Mouse (Mus musculus): ENCODE measurements around the gene Farsb. TPM values are rescaled to one million over a fixed set of nuclear protein-coding genes. Genes with fewer than 3 reads are reported as not detected.
"Not testable (repeated sequence)": the region's sequence is repeated elsewhere in the genome, so short reads cannot be mapped to it uniquely, and the experiment has no call there.

The Farsb gene
- polyA plus RNA-seq, 1 experiment from 2014 or later, result 140 TPM

- H3K9me3 ChIP-seq (replicated peaks), result no peaks in the 10 kb centered on the region
- H3K27me3 ChIP-seq (ENCODE audit: low read depth, poor library complexity, severe bottlenecking), result peaks cover 24% of the 10 kb centered on the region
- no peak for DNase-seq (ENCODE audit: low spot score)
- peaks cover 10% of the 10 kb centered on the region for H3K4me1 ChIP-seq
- H3K36me3 ChIP-seq, result no peaks in the 10 kb centered on the region
- 82% methylated on average over 8 of the region's 8 CpGs for WGBS
- no peak overlapping the region for H3K27ac ChIP-seq (replicated peaks)
- H3K4me3 ChIP-seq, result no peak overlapping the region
Measured at GRCm38 (mm10) chr1:78512756-78513155, 24.1 kb upstream of the Farsb start.

- Histone ChIP-seq H3K36me3 (no peaks in the 10 kb centered on the region), H3K27me3 (ENCODE audit: low read depth, poor library complexity, severe bottlenecking) (peaks cover 24% of the 10 kb centered on the region), H3K9me3 (replicated peaks) (no peaks in the 10 kb centered on the region), H3K27ac (replicated peaks) (peak within 1 kb of the TSS; percentile 66), H3K4me3 (peak within 1 kb of the TSS; percentile 52), H3K4me1 (peaks cover 10% of the 10 kb centered on the region)
- peak; percentile 46 for DNase-seq (ENCODE audit: low spot score)
- WGBS, result 5% methylated on average over 25 of the region's 25 CpGs
Measured at GRCm38 (mm10) chr1:78511621-78512160, 23.0 kb upstream of the Farsb start, which contains the start of gene BC035947. Gene BC035947 (minus strand): TSS chr1:78512158.

GRCm38 (mm10) chr1:78510862-78511261 lies 22.2 kb upstream of the Farsb start, which contains the start of gene Mogat1:
Gene Mogat1 (plus strand): TSS chr1:78510991.
- Histone ChIP-seq H3K27me3 (ENCODE audit: low read depth, poor library complexity, severe bottlenecking) (peaks cover 24% of the 10 kb centered on the region), H3K27ac (replicated peaks) (peak within 1 kb of the TSS; percentile 66), H3K4me1 (peaks cover 10% of the 10 kb centered on the region), H3K4me3 (peak within 1 kb of the TSS; percentile 52), H3K9me3 (replicated peaks) (no peaks in the 10 kb centered on the region), H3K36me3 (no peaks in the 10 kb centered on the region)
- DNase-seq (ENCODE audit: low spot score), result no peak
- WGBS, result 78% methylated on average over 5 of the region's 5 CpGs

- Histone ChIP-seq H3K27me3 (ENCODE audit: low read depth, poor library complexity, severe bottlenecking) (peaks cover 23% of the 10 kb centered on the region), H3K4me3 (no peak overlapping the region), H3K36me3 (no peaks in the 10 kb centered on the region), H3K4me1 (peaks cover 10% of the 10 kb centered on the region), H3K9me3 (replicated peaks) (no peaks in the 10 kb centered on the region), H3K27ac (replicated peaks) (no peak overlapping the region)
- DNase-seq (ENCODE audit: low spot score), result no peak
- 71% methylated on average over 1 of the region's 1 CpGs for WGBS
Measured at GRCm38 (mm10) chr1:78507137-78507536, 18.4 kb upstream of the Farsb start.

- no peaks in the 10 kb centered on the region for H3K36me3 ChIP-seq
- no peak for DNase-seq (ENCODE audit: low spot score)
- WGBS, result 90% methylated on average over 6 of the region's 6 CpGs
- no peaks in the 10 kb centered on the region for H3K27me3 ChIP-seq (ENCODE audit: low read depth, poor library complexity, severe bottlenecking)
- no peaks in the 10 kb centered on the region for H3K9me3 ChIP-seq (replicated peaks)
- no peak overlapping the region for H3K27ac ChIP-seq (replicated peaks)
- no peak overlapping the region for H3K4me3 ChIP-seq
- H3K4me1 ChIP-seq, result no peaks in the 10 kb centered on the region
Measured at GRCm38 (mm10) chr1:78502527-78502926, 13.8 kb upstream of the Farsb start.

GRCm38 (mm10) chr1:78501856-78502255 lies 13.2 kb upstream of the Farsb start:
- not testable (repeated sequence) for H3K36me3 ChIP-seq; DNase-seq (ENCODE audit: low spot score); H3K4me1 ChIP-seq; H3K27me3 ChIP-seq (ENCODE audit: low read depth, poor library complexity, severe bottlenecking); H3K9me3 ChIP-seq (replicated peaks); H3K27ac ChIP-seq (replicated peaks); H3K4me3 ChIP-seq
- 93% methylated on average over 12 of the region's 12 CpGs for WGBS

- no peak overlapping the region for H3K4me3 ChIP-seq
- H3K27ac ChIP-seq (replicated peaks), result no peak overlapping the region
- no peaks in the 10 kb centered on the region for H3K36me3 ChIP-seq
- H3K4me1 ChIP-seq, result no peaks in the 10 kb centered on the region
- no peaks in the 10 kb centered on the region for H3K27me3 ChIP-seq (ENCODE audit: low read depth, poor library complexity, severe bottlenecking)
- no peaks in the 10 kb centered on the region for H3K9me3 ChIP-seq (replicated peaks)
- 93% methylated on average over 16 of the region's 16 CpGs for WGBS
- no peak for DNase-seq (ENCODE audit: low spot score)
Measured at GRCm38 (mm10) chr1:78501036-78501435, 12.3 kb upstream of the Farsb start.

- no peaks in the 10 kb centered on the region for H3K9me3 ChIP-seq (replicated peaks)
- no peak for DNase-seq (ENCODE audit: low spot score)
- WGBS, result 79% methylated on average over 1 of the region's 1 CpGs
- no peak overlapping the region for H3K27ac ChIP-seq (replicated peaks)
- peak overlapping the region; percentile 80; the same call in 1 of the 2 replicates for H3K4me3 ChIP-seq
- peaks cover 30% of the 10 kb centered on the region for H3K4me1 ChIP-seq
- H3K27me3 ChIP-seq (ENCODE audit: low read depth, poor library complexity, severe bottlenecking), result no peaks in the 10 kb centered on the region
- H3K36me3 ChIP-seq, result no peaks in the 10 kb centered on the region
Measured at GRCm38 (mm10) chr1:78490143-78490542, 1.4 kb upstream of the Farsb start.

GRCm38 (mm10) chr1:78488427-78488751 lies 308 bp downstream of the Farsb start:
- peak overlapping the region; percentile 98 for H3K27ac ChIP-seq (replicated peaks)
- peak overlapping the region; percentile 80 for H3K4me3 ChIP-seq
- no peaks in the 10 kb centered on the region for H3K36me3 ChIP-seq
- H3K27me3 ChIP-seq (ENCODE audit: low read depth, poor library complexity, severe bottlenecking), result no peaks in the 10 kb centered on the region
- no peak for DNase-seq (ENCODE audit: low spot score)
- WGBS, result under 1% methylated on average over 28 of the region's 28 CpGs
- H3K4me1 ChIP-seq, result peaks cover 37% of the 10 kb centered on the region
- H3K9me3 ChIP-seq (replicated peaks), result no peaks in the 10 kb centered on the region

- H3K27ac ChIP-seq (replicated peaks), result no peak overlapping the region
- no peak for DNase-seq (ENCODE audit: low spot score)
- H3K9me3 ChIP-seq (replicated peaks), result no peaks in the 10 kb centered on the region
- peaks cover 17% of the 10 kb centered on the region for H3K36me3 ChIP-seq
- H3K27me3 ChIP-seq (ENCODE audit: low read depth, poor library complexity, severe bottlenecking), result no peaks in the 10 kb centered on the region
- WGBS, result 63% methylated on average over 2 of the region's 2 CpGs
- H3K4me3 ChIP-seq, result no peak overlapping the region
- H3K4me1 ChIP-seq, result peaks cover 29% of the 10 kb centered on the region
Measured at GRCm38 (mm10) chr1:78484361-78484760, 4.3 kb downstream of the Farsb start.

- no peak overlapping the region for H3K4me3 ChIP-seq
- no peak overlapping the region for H3K27ac ChIP-seq (replicated peaks)
- H3K27me3 ChIP-seq (ENCODE audit: low read depth, poor library complexity, severe bottlenecking), result no peaks in the 10 kb centered on the region
- no peaks in the 10 kb centered on the region for H3K9me3 ChIP-seq (replicated peaks)
- peaks cover 26% of the 10 kb centered on the region for H3K36me3 ChIP-seq
- peaks cover 29% of the 10 kb centered on the region for H3K4me1 ChIP-seq
- WGBS, result 96% methylated on average over 3 of the region's 3 CpGs
- DNase-seq (ENCODE audit: low spot score), result no peak
Measured at GRCm38 (mm10) chr1:78483430-78483829, 5.3 kb downstream of the Farsb start.

GRCm38 (mm10) chr1:78472441-78472840 lies 16.3 kb downstream of the Farsb start:
- Histone ChIP-seq H3K36me3 (peaks cover 88% of the 10 kb centered on the region), H3K27me3 (ENCODE audit: low read depth, poor library complexity, severe bottlenecking) (no peaks in the 10 kb centered on the region), H3K27ac (replicated peaks) (no peak overlapping the region), H3K9me3 (replicated peaks) (no peaks in the 10 kb centered on the region), H3K4me1 (no peaks in the 10 kb centered on the region), H3K4me3 (no peak overlapping the region)
- no peak for DNase-seq (ENCODE audit: low spot score)
- WGBS, result 95% methylated on average over 5 of the region's 5 CpGs

- Histone ChIP-seq H3K36me3 (peaks cover 81% of the 10 kb centered on the region), H3K27me3 (ENCODE audit: low read depth, poor library complexity, severe bottlenecking) (no peaks in the 10 kb centered on the region), H3K4me1 (no peaks in the 10 kb centered on the region), H3K9me3 (replicated peaks) (no peaks in the 10 kb centered on the region), H3K4me3 (no peak overlapping the region), H3K27ac (replicated peaks) (no peak overlapping the region)
- peak; percentile 44 for DNase-seq (ENCODE audit: low spot score)
- 36% methylated on average over 7 of the region's 7 CpGs for WGBS
Measured at GRCm38 (mm10) chr1:78454659-78455058, 34.0 kb downstream of the Farsb start.

GRCm38 (mm10) chr1:78453886-78454285 lies 34.8 kb downstream of the Farsb start:
- Histone ChIP-seq H3K27me3 (ENCODE audit: low read depth, poor library complexity, severe bottlenecking) (no peaks in the 10 kb centered on the region), H3K27ac (replicated peaks) (no peak overlapping the region), H3K4me1 (no peaks in the 10 kb centered on the region), H3K36me3 (peaks cover 78% of the 10 kb centered on the region), H3K4me3 (no peak overlapping the region), H3K9me3 (replicated peaks) (no peaks in the 10 kb centered on the region)
- WGBS, result 92% methylated on average over 8 of the region's 8 CpGs
- DNase-seq (ENCODE audit: low spot score), result no peak

Measured in midbrain, embryonic 10.5 days (tissue).